Mouse (Mus musculus) lung, embryonic 16.5 days (tissue): ENCODE measurements at regions not wholly inside any gene's neighbourhood (a gene's known extent, or its start where the extent isn't known, plus 50 kb on each side); places are given as distances from the start of the nearest gene placed in this dataset.
A peak's percentile ranks its signal among the peaks of the same experiment; 100 is the strongest.

Experiments
- ATAC-seq: fragments of 200-750 bp; cut with Nextera tagmentation; 2 replicates; pipeline ENCODE4 v1.8.0; 2017; ENCODE audit warnings: low read depth, mild to moderate bottlenecking, moderate library complexity
- H3K27ac ChIP-seq: fragments of 300-500 bp; sonication (generic); 2 replicates; pipeline ENCODE4 v1.5.1; 2014; ENCODE audit warnings: mild to moderate bottlenecking, control low read depth, low read length
- H3K27me3 ChIP-seq: fragments of 300-500 bp; sonication (generic); 2 replicates; pipeline ENCODE4 v1.6.1; 2014; ENCODE audit warnings: low read depth, low read length, mixed read lengths; ENCODE audit not compliant: control insufficient read depth, insufficient read depth
- H3K36me3 ChIP-seq: fragments of 300-500 bp; sonication (generic); 2 replicates; pipeline ENCODE4 v1.6.1; 2014; ENCODE audit warnings: low read length; ENCODE audit not compliant: control insufficient read depth, insufficient read depth
- H3K4me1 ChIP-seq: fragments of 300-500 bp; sonication (generic); replicated peaks from 2 replicates; pipeline ENCODE4 v1.6.1; 2014; ENCODE audit warnings: low read length, mixed read lengths; ENCODE audit not compliant: control insufficient read depth, insufficient read depth
- H3K4me2 ChIP-seq: fragments of 300-500 bp; sonication (generic); 2 replicates; pipeline ENCODE4 v1.6.1; 2014; ENCODE audit warnings: low read depth, low read length, control low read depth
- H3K4me3 ChIP-seq: fragments of 300-500 bp; sonication (generic); 2 replicates; pipeline ENCODE4 v1.5.1; 2014; ENCODE audit warnings: mild to moderate bottlenecking, low read length, control low read depth
- H3K9ac ChIP-seq: fragments of 300-500 bp; sonication (generic); 2 replicates; pipeline ENCODE4 v1.6.1; 2014; ENCODE audit warnings: low read length, control low read depth
- H3K9me3 ChIP-seq: fragments of 300-500 bp; sonication (generic); 2 replicates; pipeline ENCODE4 v1.6.1; 2016; ENCODE audit warnings: low read length; ENCODE audit not compliant: control insufficient read depth
- WGBS: fragments of 180-500 bp; shearing (Covaris S2); extraction: QIAGEN DNeasy Blood & Tissue Kit; methylation state at CpG from one replicate; pipeline ENCODE4 v1.1.7; 2014; 5-methylcytosine and 5-hydroxymethylcytosine counted together

GRCm38 (mm10) chr13:78935990-78936650 is 736.6 kb upstream of the Nr2f1 start:
- no peaks in the 10 kb centered on the region for H3K4me1 ChIP-seq
- no peak overlapping the region for H3K9ac ChIP-seq
- H3K4me2 ChIP-seq = no peak overlapping the region
- WGBS = 35% methylated on average over 3 of the region's 3 CpGs
- H3K9me3 ChIP-seq = no peaks in the 10 kb centered on the region
- no peak overlapping the region for H3K4me3 ChIP-seq
- no peak for ATAC-seq
- no peaks in the 10 kb centered on the region for H3K27me3 ChIP-seq
- H3K27ac ChIP-seq = no peak overlapping the region
- H3K36me3 ChIP-seq = no peaks in the 10 kb centered on the region

DNA sequence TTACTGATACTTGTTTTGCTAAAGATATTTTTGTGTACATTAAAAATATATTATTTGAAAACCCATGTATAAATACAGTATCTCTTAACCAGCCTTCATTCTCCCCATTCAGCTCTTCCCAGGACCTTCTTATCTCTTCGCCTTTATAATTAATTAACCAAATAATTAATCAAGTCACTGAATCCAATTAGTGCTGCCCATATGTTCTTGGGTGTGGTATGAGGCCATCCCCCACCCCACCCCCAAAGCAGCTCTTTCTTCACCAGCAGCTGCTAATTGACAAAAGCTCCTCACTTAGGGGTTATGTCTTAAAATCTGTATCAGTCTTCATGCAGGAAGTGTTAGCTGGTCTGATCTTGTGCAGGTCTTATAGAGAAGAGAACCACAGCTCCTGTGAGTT is 728.8 kb upstream of the Nr2f1 start:
- H3K9ac ChIP-seq = no peak overlapping the region
- no peak for ATAC-seq
- 74% methylated on average over 1 of the region's 1 CpGs for WGBS

GRCm38 (mm10) chr13:78920802-78921201 is 721.2 kb upstream of the Nr2f1 start:
- H3K4me3 ChIP-seq = no peak overlapping the region
- H3K27me3 ChIP-seq = no peaks in the 10 kb centered on the region
- H3K4me1 ChIP-seq = no peaks in the 10 kb centered on the region
- H3K4me2 ChIP-seq = no peak overlapping the region
- ATAC-seq = no peak
- no peaks in the 10 kb centered on the region for H3K9me3 ChIP-seq
- no peaks in the 10 kb centered on the region for H3K36me3 ChIP-seq
- H3K27ac ChIP-seq = no peak overlapping the region
- 54% methylated on average over 3 of the region's 3 CpGs for WGBS
- H3K9ac ChIP-seq = no peak overlapping the region

More for the DNA sequence above, 728.8 kb upstream of the Nr2f1 start:
- Histone ChIP-seq H3K27me3 (no peaks in the 10 kb centered on the region), H3K4me1 (no peaks in the 10 kb centered on the region), H3K36me3 (no peaks in the 10 kb centered on the region), H3K4me2 (no peak overlapping the region), H3K9me3 (no peaks in the 10 kb centered on the region), H3K4me3 (no peak overlapping the region), H3K27ac (no peak overlapping the region)

GRCm38 (mm10) chr13:78909839-78910238 is 710.3 kb upstream of the Nr2f1 start:
- Histone ChIP-seq H3K9me3 (no peaks in the 10 kb centered on the region), H3K27me3 (no peaks in the 10 kb centered on the region), H3K4me3 (no peak overlapping the region), H3K4me2 (no peak overlapping the region), H3K36me3 (no peaks in the 10 kb centered on the region), H3K4me1 (no peaks in the 10 kb centered on the region), H3K9ac (no peak overlapping the region), H3K27ac (no peak overlapping the region)
- peak; percentile 90 for ATAC-seq
- 9% methylated on average over 5 of the region's 5 CpGs for WGBS

- no peaks in the 10 kb centered on the region for H3K9me3 ChIP-seq
- ATAC-seq = no peak
- H3K36me3 ChIP-seq = no peaks in the 10 kb centered on the region
- no peak overlapping the region for H3K27ac ChIP-seq
- H3K4me1 ChIP-seq = no peaks in the 10 kb centered on the region
- H3K4me3 ChIP-seq = no peak overlapping the region
- H3K9ac ChIP-seq = no peak overlapping the region
- no peak overlapping the region for H3K4me2 ChIP-seq
- no peaks in the 10 kb centered on the region for H3K27me3 ChIP-seq
Measured at GRCm38 (mm10) chr13:78904102-78904501, 704.5 kb upstream of the Nr2f1 start.

DNA sequence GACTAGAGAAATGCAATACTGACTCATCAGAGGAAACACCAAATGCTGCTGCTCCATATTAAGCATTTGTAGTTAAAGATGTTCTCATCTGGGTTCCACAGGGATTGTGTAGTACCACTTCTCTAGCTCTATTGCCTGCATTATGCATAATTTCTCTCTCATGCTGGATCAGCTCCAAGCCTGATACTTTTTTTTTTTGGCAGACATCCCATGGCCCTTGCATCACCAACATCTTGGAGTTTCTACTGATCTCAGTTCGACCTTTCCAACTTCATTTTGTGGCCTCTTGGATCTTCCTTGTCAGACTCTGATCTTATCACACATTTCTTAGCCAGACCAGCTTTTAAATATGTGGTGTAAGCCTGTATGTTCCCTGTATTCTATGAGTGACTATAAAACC is 701.1 kb upstream of the Nr2f1 start:
- Histone ChIP-seq H3K27ac (no peak overlapping the region), H3K9me3 (no peaks in the 10 kb centered on the region), H3K36me3 (no peaks in the 10 kb centered on the region), H3K4me3 (no peak overlapping the region), H3K27me3 (no peaks in the 10 kb centered on the region), H3K4me1 (no peaks in the 10 kb centered on the region), H3K9ac (no peak overlapping the region), H3K4me2 (no peak overlapping the region)
- WGBS = 32% methylated on average over 1 of the region's 1 CpGs
- 0 out of 2 replicates have a peak, but pooled peaks have one; percentile 31 for ATAC-seq

DNA sequence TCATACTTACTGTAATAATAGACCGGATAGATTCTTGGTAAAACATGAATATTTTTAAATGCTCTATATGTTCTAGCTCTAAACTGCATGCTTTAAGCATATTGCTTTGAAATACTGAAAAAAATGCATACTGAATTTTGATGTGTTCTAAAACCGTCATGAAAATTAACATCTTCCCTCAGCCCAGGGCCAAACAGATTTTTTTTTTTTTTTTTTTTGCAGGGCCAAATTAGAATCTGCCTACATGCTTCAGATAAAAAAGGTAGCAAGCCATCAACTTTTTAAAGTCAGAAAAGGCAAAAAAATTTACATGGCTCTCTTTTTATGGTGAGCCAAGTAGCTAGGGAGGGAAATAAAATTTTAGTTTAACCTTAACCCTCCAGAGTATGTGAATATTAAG is 692.7 kb upstream of the Nr2f1 start:
- Histone ChIP-seq H3K36me3 (no peaks in the 10 kb centered on the region), H3K4me2 (no peak overlapping the region), H3K27ac (no peak overlapping the region), H3K9me3 (no peaks in the 10 kb centered on the region), H3K9ac (no peak overlapping the region), H3K4me3 (no peak overlapping the region), H3K4me1 (no peaks in the 10 kb centered on the region), H3K27me3 (no peaks in the 10 kb centered on the region)
- no peak for ATAC-seq
- 83% methylated on average over 2 of the region's 2 CpGs for WGBS

- no peak overlapping the region for H3K4me3 ChIP-seq
- H3K36me3 ChIP-seq = no peaks in the 10 kb centered on the region
- ATAC-seq = peak; percentile 85
- no peak overlapping the region for H3K4me2 ChIP-seq
- no peak overlapping the region for H3K27ac ChIP-seq
- no peak overlapping the region for H3K9ac ChIP-seq
- WGBS = 24% methylated on average over 1 of the region's 1 CpGs
- H3K27me3 ChIP-seq = no peaks in the 10 kb centered on the region
- H3K9me3 ChIP-seq = no peaks in the 10 kb centered on the region
- peaks cover 3% of the 10 kb centered on the region; the same call in 1 of the 2 replicates for H3K4me1 ChIP-seq
Measured at GRCm38 (mm10) chr13:78883062-78883461, 683.5 kb upstream of the Nr2f1 start.

DNA sequence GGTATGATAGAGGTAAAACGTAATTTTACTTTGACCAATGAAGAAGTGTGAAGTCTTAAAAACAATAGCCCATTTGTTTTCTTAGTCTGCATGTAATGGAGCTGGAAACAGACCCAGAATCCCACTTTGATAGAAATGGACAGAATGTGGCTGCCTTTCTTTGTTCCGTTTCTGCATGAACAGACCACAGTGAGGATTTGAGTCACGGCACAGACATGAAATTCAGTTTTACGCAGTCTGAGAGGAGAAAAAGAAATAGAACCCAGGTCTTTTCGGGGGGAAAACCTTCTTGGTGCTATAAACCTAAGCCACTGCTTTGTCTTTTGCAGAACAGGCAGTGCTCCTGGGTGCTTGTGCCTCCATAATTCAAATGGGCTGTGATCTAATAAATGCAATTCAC is 673.0 kb upstream of the Nr2f1 start:
- Histone ChIP-seq H3K27ac (no peak overlapping the region), H3K9ac (no peak overlapping the region), H3K36me3 (no peaks in the 10 kb centered on the region), H3K27me3 (no peaks in the 10 kb centered on the region), H3K4me2 (no peak overlapping the region), H3K4me1 (no peaks in the 10 kb centered on the region), H3K9me3 (no peaks in the 10 kb centered on the region), H3K4me3 (no peak overlapping the region)
- 74% methylated on average over 5 of the region's 5 CpGs for WGBS
- ATAC-seq = no peak

- H3K4me1 ChIP-seq = no peaks in the 10 kb centered on the region
- H3K27ac ChIP-seq = no peak overlapping the region
- no peaks in the 10 kb centered on the region for H3K27me3 ChIP-seq
- H3K4me2 ChIP-seq = no peak overlapping the region
- H3K36me3 ChIP-seq = no peaks in the 10 kb centered on the region
- H3K9ac ChIP-seq = no peak overlapping the region
- no peaks in the 10 kb centered on the region for H3K9me3 ChIP-seq
- no peak for ATAC-seq
- WGBS = 25% methylated on average over 6 of the region's 6 CpGs
- H3K4me3 ChIP-seq = no peak overlapping the region
Measured at GRCm38 (mm10) chr13:78871976-78872375, 672.4 kb upstream of the Nr2f1 start.
